Mouse (Mus musculus) brain, embryonic 14.5 days (tissue): ENCODE measurements at regions not wholly inside any gene's neighbourhood (a gene's known extent, or its start where the extent isn't known, plus 50 kb on each side); places are given as distances from the start of the nearest gene placed in this dataset.

Experiments
- CTCF ChIP-seq: fragments of 200-500 bp; IDR thresholded peaks from 2 replicates; pipeline ENCODE4 v1.5.1; 2012; ENCODE audit warnings: inconsistent platforms, mild to moderate bottlenecking, moderate library complexity, borderline replicate concordance; ENCODE audit not compliant: insufficient read depth, insufficient read length; ENCODE audit errors: extremely low read depth
- POLR2A ChIP-seq: fragments of 200-500 bp; IDR thresholded peaks from 2 replicates; pipeline ENCODE4 v1.6.1; 2012; ENCODE audit warnings: mild to moderate bottlenecking, inconsistent platforms, borderline replicate concordance; ENCODE audit not compliant: poor library complexity, insufficient read depth, insufficient read length, severe bottlenecking; ENCODE audit errors: extremely low read depth

DNA sequence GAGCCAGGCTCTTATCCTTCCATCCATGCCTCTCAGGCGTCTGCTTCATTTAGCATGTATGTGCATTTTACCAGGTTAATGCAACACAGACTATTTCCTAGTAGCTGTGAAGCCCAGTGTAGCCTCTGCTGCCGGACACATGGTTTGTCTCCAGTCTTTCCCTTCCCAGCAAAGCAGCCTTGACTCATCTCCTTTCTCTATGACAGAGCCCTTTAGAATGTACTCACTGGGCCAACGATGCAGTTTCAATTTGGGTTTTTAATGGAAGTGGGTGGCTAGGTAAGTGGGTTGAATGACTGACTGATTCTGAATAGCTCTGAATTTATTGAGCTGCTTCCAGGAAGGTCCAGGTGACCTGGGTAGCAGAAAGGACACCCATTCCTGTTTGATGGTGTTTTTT lies 193.7 kb downstream of the Parn start:
- TF ChIP-seq CTCF (no peak), POLR2A (no peak)
